Mouse (Mus musculus): ENCODE results near the gene Igfbpl1.

Igfbpl1 gene

DNA sequence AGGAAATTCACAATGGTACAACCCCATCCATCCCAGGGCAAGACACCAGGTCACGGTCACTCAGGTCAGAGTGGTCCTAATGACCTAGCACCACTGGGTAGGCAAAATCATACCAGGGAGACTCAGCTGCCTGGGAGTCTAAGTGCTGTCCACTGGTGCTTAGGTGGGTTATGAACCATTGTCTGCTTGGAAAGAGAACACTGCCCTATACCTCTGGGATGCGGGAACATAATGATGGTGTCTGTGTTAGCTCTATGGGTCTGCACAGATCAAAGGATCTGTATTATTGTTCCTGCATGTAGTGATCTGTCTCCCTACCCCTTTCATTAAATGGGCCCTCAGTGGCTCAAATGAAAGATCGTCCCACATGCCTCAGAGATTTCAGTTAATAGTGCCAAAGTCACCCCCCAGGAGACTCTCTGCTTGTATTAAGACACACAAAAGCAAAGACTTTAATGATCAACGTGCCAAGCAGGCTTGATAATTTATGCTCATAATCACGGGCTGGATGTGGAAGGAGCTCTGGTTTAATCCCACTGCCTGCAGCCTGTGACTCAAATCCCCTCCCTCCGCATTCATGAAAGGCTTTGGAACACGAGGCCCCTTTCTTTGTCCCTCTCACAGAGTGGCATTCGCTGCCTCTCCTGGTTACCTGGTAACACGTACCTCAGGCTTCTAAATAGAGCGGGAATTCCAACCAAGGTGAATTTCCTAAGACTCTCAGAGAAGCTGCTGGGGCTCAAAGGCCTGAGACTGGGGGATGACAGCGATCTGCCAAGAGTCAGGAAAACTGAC, 3.7 kb downstream of the Igfbpl1 start:
- no peak for DNase-seq (ENCODE audit: low read depth in 1 of 2, low spot score in 2 of 2)

- no peak for DNase-seq (ENCODE audit: low read depth in 1 of 2, low spot score in 2 of 2)
Measured at GRCm38 (mm10) chr4:45821995-45822394, 4.7 kb downstream of the Igfbpl1 start.

DNA sequence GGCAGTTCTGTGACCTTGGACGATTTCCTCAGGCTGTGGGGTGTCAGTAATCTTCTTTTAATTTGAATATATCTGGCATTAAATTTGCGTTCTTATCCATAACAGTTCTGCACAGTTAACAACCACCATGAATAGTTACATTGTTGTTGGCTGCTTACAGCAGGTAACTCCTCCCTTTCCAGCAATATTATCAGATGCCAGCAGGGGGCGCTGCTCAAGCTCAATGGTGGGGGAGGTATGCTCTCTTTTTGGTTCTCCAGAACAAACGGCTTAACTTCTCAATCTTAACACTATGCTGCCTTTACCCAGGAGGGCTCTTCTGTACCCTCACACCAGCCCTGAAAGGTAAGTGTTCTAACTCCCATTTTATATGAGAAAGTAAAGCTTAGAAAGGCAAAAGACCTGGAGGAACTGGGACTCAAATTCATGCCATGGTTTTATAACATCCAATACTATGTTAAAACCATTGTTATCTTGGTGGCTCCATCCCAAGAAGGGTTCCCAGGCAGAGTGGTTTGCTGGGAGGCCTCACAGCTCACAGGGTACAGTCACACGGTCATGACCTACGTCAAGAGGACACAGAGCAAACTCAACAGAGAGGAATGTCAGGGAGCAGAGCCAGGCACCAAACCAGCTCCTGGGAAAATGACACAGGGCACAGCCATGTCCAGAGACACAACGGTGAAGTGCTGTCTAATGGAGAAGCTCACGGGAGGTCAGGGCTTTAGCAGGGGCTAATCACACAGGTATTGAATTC, 6.5 kb downstream of the Igfbpl1 start:
- DNase-seq (ENCODE audit: low read depth in 1 of 2, low spot score in 2 of 2): peak in 1 of 2 experiments; percentile 39

- DNase-seq (ENCODE audit: low read depth in 1 of 2, low spot score in 2 of 2): no peak
Measured at GRCm38 (mm10) chr4:45819208-45819931, 7.4 kb downstream of the Igfbpl1 start.

DNA sequence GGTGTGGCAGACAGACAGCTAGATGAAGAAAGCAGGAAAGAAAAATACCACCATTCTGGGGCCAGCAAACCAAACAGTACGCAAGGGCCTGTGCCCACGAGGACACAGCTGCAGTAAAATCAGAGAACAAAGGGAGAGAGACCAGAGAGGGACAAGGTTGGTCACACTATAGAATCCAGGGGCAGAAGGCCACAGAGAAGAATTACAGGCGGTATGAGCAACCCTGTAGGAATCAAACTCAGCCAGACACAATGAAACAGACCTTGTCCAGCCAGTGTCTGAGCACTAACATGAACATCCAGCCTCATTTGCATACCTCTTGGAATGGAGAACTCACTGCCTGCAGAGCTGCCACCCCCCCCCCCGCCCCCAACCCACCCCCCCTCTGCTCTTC, 7.9 kb downstream of the Igfbpl1 start:
- no peak for DNase-seq (ENCODE audit: low read depth in 1 of 2, low spot score in 2 of 2)

DNA sequence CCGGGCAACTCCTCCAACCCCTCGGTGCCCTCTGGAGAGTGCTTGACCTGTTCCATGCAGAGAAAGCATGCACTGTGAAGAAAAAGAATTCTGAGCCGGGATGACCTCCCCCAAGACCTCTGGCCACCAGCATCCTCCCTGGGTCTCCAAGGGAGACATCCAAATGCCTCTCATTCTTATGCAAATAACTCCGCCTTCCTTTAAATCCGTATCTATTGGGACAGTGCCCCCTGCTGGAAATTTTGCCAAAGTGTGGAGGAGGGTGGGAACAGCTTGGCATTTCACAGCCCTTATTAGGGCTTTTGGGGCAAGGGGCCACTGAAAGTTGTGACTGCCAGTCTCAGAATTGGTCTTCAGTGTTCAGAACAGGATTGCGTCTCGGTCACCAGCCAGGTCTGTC, 11.2 kb downstream of the Igfbpl1 start:
- peak; percentile 16 to 30 for DNase-seq (ENCODE audit: low read depth in 1 of 2, low spot score in 2 of 2)

- DNase-seq (ENCODE audit: low read depth in 1 of 2, low spot score in 2 of 2): no peak
Measured at GRCm38 (mm10) chr4:45811250-45811649, 15.5 kb downstream of the Igfbpl1 start.

GRCm38 (mm10) chr4:45808034-45808433, 18.7 kb downstream of the Igfbpl1 start:
- no peak for DNase-seq (ENCODE audit: low read depth in 1 of 2, low spot score in 2 of 2)

DNA sequence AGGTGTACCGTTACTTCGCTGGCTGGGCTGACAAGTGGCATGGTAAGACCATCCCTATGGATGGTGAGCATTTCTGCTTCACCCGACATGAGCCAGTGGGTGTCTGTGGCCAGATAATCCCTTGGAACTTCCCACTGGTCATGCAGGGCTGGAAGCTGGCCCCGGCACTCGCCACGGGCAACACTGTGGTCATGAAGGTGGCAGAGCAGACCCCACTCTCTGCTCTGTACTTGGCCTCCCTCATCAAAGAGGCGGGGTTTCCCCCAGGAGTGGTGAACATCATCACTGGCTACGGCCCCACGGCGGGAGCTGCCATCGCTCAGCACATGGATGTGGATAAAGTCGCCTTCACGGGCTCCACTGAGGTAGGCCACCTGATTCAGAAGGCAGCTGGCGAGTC, 23.8 kb downstream of the Igfbpl1 start:
- no peak for DNase-seq (ENCODE audit: low read depth in 1 of 2, low spot score in 2 of 2)

- no peak for DNase-seq (ENCODE audit: low read depth in 1 of 2, low spot score in 2 of 2)
Measured at GRCm38 (mm10) chr4:45799956-45800537, 26.7 kb downstream of the Igfbpl1 start.

DNA sequence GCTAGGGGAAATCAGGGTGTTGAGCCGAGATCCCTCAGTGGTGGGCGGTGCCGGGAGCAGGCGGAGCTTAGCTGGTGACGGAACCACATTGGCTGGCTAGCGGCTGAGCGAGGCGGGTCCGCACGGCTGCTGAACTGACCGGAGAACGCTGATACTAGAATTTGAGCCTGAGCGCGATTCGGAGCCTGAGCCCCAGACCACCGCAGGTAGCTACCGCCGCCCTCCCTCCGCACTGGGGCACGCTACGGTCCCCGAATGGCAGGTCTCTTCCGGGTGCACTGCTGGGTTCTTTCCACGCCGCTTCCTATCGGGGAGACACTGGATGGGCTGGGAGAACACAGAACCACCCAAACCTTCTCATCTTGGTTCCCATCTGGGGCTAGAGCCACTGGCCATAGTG, 27.8 kb downstream of the Igfbpl1 start, which contains the start of gene Aldh1b1:
TSS of gene Aldh1b1 (plus strand) at position 59 of the 400 bp plus-strand sequence.
- peak; percentile 36 to 66 for DNase-seq (ENCODE audit: low read depth in 1 of 2, low spot score in 2 of 2)

- no peak for DNase-seq (ENCODE audit: low read depth in 1 of 2, low spot score in 2 of 2)
Measured at GRCm38 (mm10) chr4:45796760-45797159, 30.0 kb downstream of the Igfbpl1 start.

GRCm38 (mm10) chr4:45795191-45795811, 31.4 kb downstream of the Igfbpl1 start:
- DNase-seq (ENCODE audit: low read depth in 1 of 2, low spot score in 2 of 2): no peak

- no peak for DNase-seq (ENCODE audit: low read depth in 1 of 2, low spot score in 2 of 2)
Measured at GRCm38 (mm10) chr4:45790018-45790417, 36.7 kb downstream of the Igfbpl1 start.

GRCm38 (mm10) chr4:45789263-45789958, 37.3 kb downstream of the Igfbpl1 start:
- peak in 1 of 2 experiments; percentile 3 for DNase-seq (ENCODE audit: low read depth in 1 of 2, low spot score in 2 of 2)

DNA sequence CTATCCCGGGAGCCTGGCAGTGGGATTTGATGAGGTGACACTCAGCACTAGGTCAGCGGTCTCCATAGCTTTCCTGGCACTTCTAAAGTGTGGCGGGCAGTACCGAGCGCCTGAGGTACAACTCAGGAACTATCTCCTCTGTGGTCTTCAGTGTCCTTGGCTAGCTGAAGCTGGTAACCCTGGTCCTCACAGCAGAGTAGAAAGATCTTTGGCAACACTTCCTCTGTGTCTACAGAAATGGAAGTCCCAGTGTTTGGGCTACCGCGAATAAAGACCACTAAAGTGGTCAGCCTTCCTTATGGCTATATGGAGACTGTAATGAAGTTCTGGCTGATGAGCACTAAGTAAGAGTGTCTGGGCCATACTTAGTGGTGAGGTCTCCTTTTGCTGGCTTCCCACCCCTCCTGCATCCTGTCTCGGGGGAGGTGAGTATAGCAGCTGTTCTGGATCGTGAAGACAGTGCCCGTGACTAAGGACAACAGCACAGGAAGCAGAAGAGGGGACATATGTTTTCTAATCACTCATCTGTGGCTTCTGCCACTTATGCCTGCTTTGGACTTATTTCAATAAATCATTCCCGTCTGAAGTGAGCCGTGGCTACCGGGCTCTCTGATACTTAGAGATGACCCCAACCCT, 38.2 kb downstream of the Igfbpl1 start:
- DNase-seq (ENCODE audit: low read depth in 1 of 2, low spot score in 2 of 2): no peak

DNA sequence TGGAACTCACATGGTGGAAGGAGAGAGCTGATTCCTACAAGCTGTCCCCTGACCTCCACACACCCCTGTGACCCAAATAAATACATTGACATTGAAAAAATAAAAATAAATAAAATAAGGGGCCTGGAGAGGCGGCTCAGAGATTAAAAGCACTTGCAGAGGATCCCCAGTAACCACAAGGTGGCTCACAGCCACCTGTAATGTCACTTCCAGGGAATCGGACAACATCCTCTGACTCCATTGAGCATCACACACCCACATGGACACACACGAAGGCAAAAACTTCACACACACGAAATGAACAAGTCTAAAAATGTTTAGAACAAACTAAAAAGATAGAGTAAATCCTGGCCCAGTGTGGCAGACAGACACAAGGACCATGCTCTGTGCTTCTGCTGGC, 40.0 kb downstream of the Igfbpl1 start:
- no peak for DNase-seq (ENCODE audit: low read depth in 1 of 2, low spot score in 2 of 2)

- no peak for DNase-seq (ENCODE audit: low read depth in 1 of 2, low spot score in 2 of 2)
Measured at GRCm38 (mm10) chr4:45785959-45786358, 40.8 kb downstream of the Igfbpl1 start.

DNA sequence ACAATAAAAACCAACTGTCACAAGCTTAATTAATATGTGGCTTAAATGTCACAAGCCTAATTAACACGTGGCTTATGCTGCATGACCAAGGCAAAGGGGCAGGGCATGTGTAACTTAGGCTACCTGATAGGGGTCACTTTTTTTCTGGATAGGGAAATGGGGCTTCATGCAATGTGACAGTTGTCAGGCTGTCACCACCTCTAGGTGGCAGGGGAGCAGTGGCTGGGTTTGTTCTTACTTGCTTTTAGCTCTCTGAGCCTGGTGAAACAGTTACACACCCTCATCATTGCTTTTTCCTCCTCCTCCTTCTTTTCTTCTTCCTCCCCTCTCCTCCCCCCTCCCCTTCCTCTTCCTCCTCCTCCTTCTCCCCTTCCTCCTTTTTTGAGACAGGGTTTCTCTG, 43.1 kb downstream of the Igfbpl1 start:
- no peak for DNase-seq (ENCODE audit: low read depth in 1 of 2, low spot score in 2 of 2)

- no peak for DNase-seq (ENCODE audit: low read depth in 1 of 2, low spot score in 2 of 2)
Measured at GRCm38 (mm10) chr4:45771619-45772018, 55.1 kb downstream of the Igfbpl1 start.
